Mouse (Mus musculus) monocyte, adult 5-6 weeks (primary cell): ENCODE measurements at regions not wholly inside any gene's neighbourhood (a gene's known extent, or its start where the extent isn't known, plus 50 kb on each side); places are given as distances from the start of the nearest gene placed in this dataset.

Experiments
- ATAC-seq: fragments of 153-309, 156-312 bp; replicated peaks from 2 replicates; pipeline ENCODE4 v1.8.0; 2017; ENCODE audit warnings: mild to moderate bottlenecking; ENCODE audit not compliant: low TSS enrichment, insufficient number of reproducible peaks, severe bottlenecking, poor library complexity, low FRiP score

- no peak for ATAC-seq
These were observed 1052.7 kb upstream of the Cited2 start for GRCm38 (mm10) chr10:16670286-16670685.

- no peak for ATAC-seq
These were observed 1042.0 kb upstream of the Cited2 start for GRCm38 (mm10) chr10:16681001-16681400.

DNA sequence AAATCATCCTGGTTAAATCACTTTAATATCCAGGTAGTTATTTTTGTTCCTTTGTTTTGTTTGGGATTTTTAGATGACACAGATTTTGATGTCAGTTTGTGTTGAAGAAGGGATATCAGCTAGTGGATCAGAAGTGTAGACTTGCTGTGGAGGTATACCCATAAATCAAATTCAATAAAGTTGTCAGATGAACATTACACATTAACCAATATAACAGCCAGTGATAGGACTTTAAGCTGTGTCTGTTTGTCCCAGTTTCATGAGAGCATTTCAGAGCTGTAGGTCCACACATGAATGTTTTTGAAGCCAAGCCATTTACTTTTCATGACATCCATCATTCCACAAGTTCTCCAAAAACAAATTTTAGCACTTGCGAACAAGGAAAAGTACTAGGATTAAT is 1037.7 kb upstream of the Cited2 start:
- ATAC-seq = no peak

DNA sequence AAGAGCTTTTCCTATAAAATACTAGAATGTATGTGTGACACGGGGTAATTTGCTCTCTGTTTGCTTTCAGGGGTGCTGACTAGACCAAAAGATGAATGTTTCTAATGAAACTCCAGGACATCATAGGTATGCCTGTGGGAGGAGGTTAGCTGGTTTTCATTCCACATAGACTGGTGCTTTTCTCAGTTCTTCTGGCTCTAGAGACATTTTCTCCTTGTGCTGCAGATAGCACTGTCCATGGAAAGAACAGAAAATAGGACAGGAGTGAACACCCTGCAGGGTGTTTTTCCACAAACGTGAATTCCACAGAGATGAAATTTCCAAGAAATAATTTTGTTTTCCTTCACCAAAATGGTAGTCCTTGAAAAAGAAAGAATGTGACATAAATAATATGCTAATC is 1016.0 kb upstream of the Cited2 start:
- no peak for ATAC-seq

GRCm38 (mm10) chr10:16713143-16713542 is 1009.9 kb upstream of the Cited2 start:
- no peak for ATAC-seq

DNA sequence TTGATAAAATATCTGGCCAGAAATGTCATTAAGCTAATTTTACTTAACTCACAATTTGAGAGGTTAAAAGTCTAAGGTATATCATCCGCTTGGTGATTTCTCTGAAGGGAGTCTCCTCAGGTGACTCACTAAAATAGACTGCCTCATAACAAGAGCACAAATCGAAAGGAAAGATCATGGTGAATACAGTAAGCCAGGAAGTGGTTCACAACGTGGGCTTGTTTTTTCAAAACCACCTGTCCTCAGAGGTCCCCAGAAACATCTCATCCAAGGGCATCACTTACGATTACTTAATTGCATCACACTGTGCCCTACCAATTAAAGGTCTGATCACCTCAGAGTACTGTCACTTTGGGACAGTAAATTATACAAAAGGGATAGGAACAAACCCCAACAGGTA is 1009.0 kb upstream of the Cited2 start:
- ATAC-seq = no peak

GRCm38 (mm10) chr10:16714526-16714925 is 1008.5 kb upstream of the Cited2 start:
- ATAC-seq = peak; percentile 71; the same call in 1 of the 2 replicates

GRCm38 (mm10) chr10:16742246-16742645 is 980.8 kb upstream of the Cited2 start:
- no peak for ATAC-seq

DNA sequence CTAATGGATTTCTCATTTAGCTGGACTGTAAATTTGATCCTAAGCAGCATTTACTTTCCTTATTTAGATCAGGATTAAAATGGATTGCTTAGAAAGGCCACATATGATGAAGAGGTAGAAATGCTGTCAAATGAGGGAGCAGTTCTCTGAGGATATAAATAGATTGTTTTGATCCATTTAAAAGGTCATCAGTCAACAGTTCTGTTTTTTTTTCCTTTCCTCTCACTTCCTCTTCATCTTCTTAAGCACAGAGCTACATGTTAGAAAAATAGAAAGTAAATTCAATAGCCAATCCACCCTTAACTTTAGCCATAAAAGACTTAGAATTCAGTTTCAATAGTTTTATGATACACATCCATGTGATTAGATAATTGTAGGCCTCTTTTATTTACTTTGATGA is 971.5 kb upstream of the Cited2 start:
- ATAC-seq = peak; percentile 90

GRCm38 (mm10) chr10:16789641-16790243 is 933.3 kb upstream of the Cited2 start:
- no peak for ATAC-seq

- ATAC-seq = no peak
These were observed 919.0 kb upstream of the Cited2 start for GRCm38 (mm10) chr10:16803978-16804377.

- no peak for ATAC-seq
These were observed 912.3 kb upstream of the Cited2 start for GRCm38 (mm10) chr10:16810716-16811115.

GRCm38 (mm10) chr10:16814013-16814412 is 909.0 kb upstream of the Cited2 start:
- no peak for ATAC-seq

GRCm38 (mm10) chr10:16861534-16861933 is 861.5 kb upstream of the Cited2 start:
- no peak for ATAC-seq

DNA sequence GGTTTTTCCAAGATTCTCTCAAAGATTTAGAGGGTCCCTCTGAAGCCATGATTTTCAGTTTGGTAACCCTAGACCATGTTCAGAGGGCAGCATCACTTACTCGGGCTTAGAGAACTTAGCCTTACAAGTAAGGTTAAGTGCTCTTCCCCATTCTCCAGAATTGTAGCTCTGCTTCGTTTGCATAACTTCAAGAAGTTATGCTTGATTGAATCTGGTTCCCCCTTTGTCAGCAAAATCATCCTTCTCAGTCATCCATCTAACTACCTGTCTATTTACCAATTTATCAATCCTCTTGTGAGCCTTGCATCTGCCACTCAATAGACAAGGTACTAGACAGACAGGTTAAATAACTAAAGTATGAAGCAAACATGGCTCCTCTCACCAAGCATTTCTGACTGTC is 856.1 kb upstream of the Cited2 start:
- ATAC-seq = no peak

- ATAC-seq = no peak
These were observed 848.9 kb upstream of the Cited2 start for GRCm38 (mm10) chr10:16874131-16874530.

GRCm38 (mm10) chr10:16878197-16878596 is 844.8 kb upstream of the Cited2 start:
- ATAC-seq = no peak

DNA sequence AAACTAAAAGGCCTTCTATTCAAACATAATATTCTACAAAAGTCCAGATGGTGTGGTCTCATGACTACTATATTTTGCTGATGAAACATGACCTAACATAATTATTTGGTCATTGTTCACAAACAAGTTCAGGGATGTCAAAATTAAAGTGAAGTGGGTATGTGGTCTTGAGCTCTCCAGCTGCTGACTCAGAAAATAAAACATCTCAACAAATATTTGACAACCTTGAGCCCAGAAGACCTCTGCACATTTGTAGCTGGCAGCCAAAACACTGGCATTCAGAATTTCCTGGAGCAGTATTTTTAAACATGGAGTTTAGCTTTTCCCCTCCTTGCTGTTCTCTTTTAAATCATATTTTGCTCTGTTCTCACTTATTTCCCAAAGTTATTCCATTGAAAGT is 829.7 kb upstream of the Cited2 start:
- no peak for ATAC-seq

- ATAC-seq = no peak
These were observed 827.7 kb upstream of the Cited2 start for GRCm38 (mm10) chr10:16895332-16895731.

- ATAC-seq = no peak
These were observed 800.1 kb upstream of the Cited2 start for GRCm38 (mm10) chr10:16922888-16923287.

DNA sequence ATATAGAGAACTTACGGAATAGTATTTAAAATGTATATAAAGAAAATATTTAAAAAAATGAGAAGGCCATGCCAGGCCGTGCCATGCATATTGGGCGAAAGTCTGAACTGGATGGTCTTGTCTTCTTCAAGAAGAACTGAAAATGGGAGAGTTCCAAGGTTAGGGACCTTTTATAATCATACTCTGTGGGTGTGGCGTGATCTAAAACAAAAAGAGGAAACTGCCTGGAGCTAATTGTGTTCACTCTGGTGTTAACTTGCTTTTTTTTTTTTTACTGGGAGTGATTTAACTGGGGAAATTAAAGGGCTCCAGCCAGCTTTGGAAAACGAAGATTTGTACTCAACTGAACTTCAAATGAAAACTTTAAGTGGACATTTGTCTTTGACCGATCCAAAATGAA is 799.2 kb upstream of the Cited2 start:
- peak; percentile 63; the same call in 1 of the 2 replicates for ATAC-seq
